Mouse (Mus musculus) gastrocnemius, adult 2 months (tissue): ENCODE results near the gene Mif. TPM values are rescaled to one million over a fixed set of nuclear protein-coding genes. Genes with fewer than 3 reads are reported as not detected.

Experiments
- DNase-seq: peaks from one replicate; pipeline ENCODE4 v3.0.0; 2022
- H3K27ac ChIP-seq: fragments of 200-600 bp; 2 replicates; pipeline ENCODE4 v1.8.1; 2022; ENCODE audit warnings: mild to moderate bottlenecking
- H3K4me3 ChIP-seq: fragments of 200-600 bp; 2 replicates; pipeline ENCODE4 v1.8.1; 2022; ENCODE audit warnings: mild to moderate bottlenecking, moderate library complexity
- CTCF ChIP-seq: fragments of 200-600 bp; IDR thresholded peaks from 2 replicates; pipeline ENCODE4 v1.8.1; 2022; ENCODE audit warnings: antibody characterized with exemption, mild to moderate bottlenecking, moderate library complexity
- intact Hi-C: fragments of 180-260 bp; cut with DNase I; formaldehyde crosslinking; loops from one replicate; pipeline ENCODE4 v1.15.1; 2025
- total RNA-seq, 2 experiments: library from RNA; stranded (reverse); gene quantifications; 2 replicates each; pipeline ENCODE4 v1.2.3; 2021

The Mif gene
- total RNA-seq, 2 experiments from 2014 or later = 147 to 168 TPM

- no peak for TF ChIP-seq CTCF
- H3K4me3 ChIP-seq = no peak overlapping the region
- H3K27ac ChIP-seq = peak overlapping the region; percentile 28; the same call in 1 of the 2 replicates
- intact Hi-C loops = no loop called here
- no peak for DNase-seq
Observed at GRCm38 (mm10) chr10:75829529-75830274, 30.3 kb downstream of the Mif start.

GRCm38 (mm10) chr10:75828500-75828931, 31.5 kb downstream of the Mif start:
- H3K27ac ChIP-seq = peak overlapping the region; percentile 91
- no peak overlapping the region for H3K4me3 ChIP-seq
- intact Hi-C loops = no loop called here

GRCm38 (mm10) chr10:75827668-75828360, 32.2 kb downstream of the Mif start:
- DNase-seq = peak; percentile 85
- no peak overlapping the region for H3K4me3 ChIP-seq

More at GRCm38 (mm10) chr10:75828500-75828931, 31.5 kb downstream of the Mif start:
- DNase-seq = peak; percentile 93
- no peak for TF ChIP-seq CTCF

GRCm38 (mm10) chr10:75824530-75824929, 35.5 kb downstream of the Mif start:
- no peak overlapping the region for H3K27ac ChIP-seq
- DNase-seq = no peak

More at GRCm38 (mm10) chr10:75827668-75828360, 32.2 kb downstream of the Mif start:
- TF ChIP-seq CTCF = no peak
- H3K27ac ChIP-seq = peak overlapping the region; percentile 91
- intact Hi-C loops = no loop called here

GRCm38 (mm10) chr10:75823782-75824181, 36.3 kb downstream of the Mif start:
- H3K27ac ChIP-seq = no peak overlapping the region
- intact Hi-C loops = no loop called here
- no peak for DNase-seq
- no peak for TF ChIP-seq CTCF
- no peak overlapping the region for H3K4me3 ChIP-seq

More at GRCm38 (mm10) chr10:75824530-75824929, 35.5 kb downstream of the Mif start:
- no peak for TF ChIP-seq CTCF
- intact Hi-C loops = no loop called here
- no peak overlapping the region for H3K4me3 ChIP-seq

- Histone ChIP-seq H3K4me3 (no peak within 1 kb of the TSS), H3K27ac (no peak within 1 kb of the TSS)
- no peak for DNase-seq
- intact Hi-C loops = no loop called here
- no peak for TF ChIP-seq CTCF
Observed at GRCm38 (mm10) chr10:75822443-75822842, 37.6 kb downstream of the Mif start, which contains the start of gene Gstt4. Gstt4 (minus strand) TSS chr10:75822543.

- H3K27ac ChIP-seq = no peak overlapping the region
- intact Hi-C loops = no loop called here
- no peak overlapping the region for H3K4me3 ChIP-seq
- DNase-seq = no peak
- no peak for TF ChIP-seq CTCF
Observed at GRCm38 (mm10) chr10:75819882-75820281, 40.2 kb downstream of the Mif start.

- Histone ChIP-seq H3K4me3 (no peak overlapping the region), H3K27ac (no peak overlapping the region)
- no peak for DNase-seq
- TF ChIP-seq CTCF = no peak; the same call in 1 of the 2 replicates
- intact Hi-C loops = no loop called here
Observed at GRCm38 (mm10) chr10:75818641-75819040, 41.4 kb downstream of the Mif start.

Other genes starting within 250 kb of the Mif start
- gene Susd2, start 216.2 kb downstream of the Mif start, total RNA-seq = 1 to 10 TPM; 1.0 to 2.4 TPM
- gene Cabin1, start 95.9 kb downstream of the Mif start, total RNA-seq = 10 to 100 TPM in 1 of 2 experiments, 1 to 10 TPM in 1; 8.4 to 11.0 TPM
- 10 to 100 TPM; 32.5 to 55.0 TPM for gene Ddt, start 86.8 kb downstream of the Mif start, total RNA-seq
- not detected for gene Gm20441, start 79.3 kb downstream of the Mif start, total RNA-seq
- 1 to 10 TPM; 2.6 to 3.2 TPM for gene Gstt3, start 78.8 kb downstream of the Mif start, total RNA-seq
- gene Gstt1, start 61.7 kb downstream of the Mif start, total RNA-seq = 1 to 10 TPM; 4.5 to 5.7 TPM
- gene Gstt4, start 37.7 kb downstream of the Mif start, total RNA-seq = not detected
- 1 to 10 TPM; 2.3 to 4.2 TPM for gene Gstt2, start 22.8 kb downstream of the Mif start, total RNA-seq
- under 1 TPM in 1 of 2 experiments, not detected in 1; 0.45 TPM for gene Derl3, start 33.2 kb upstream of the Mif start, total RNA-seq
- gene Smarcb1, start 61.4 kb upstream of the Mif start, total RNA-seq = 10 to 100 TPM; 13.0 to 17.7 TPM
- 1,000 to 10,000 TPM; 1,469 to 1,586 TPM for gene Chchd10, start 72.9 kb upstream of the Mif start, total RNA-seq
- gene Mmp11, start 76.3 kb upstream of the Mif start, total RNA-seq = 1 to 10 TPM; 2.5 to 2.8 TPM
- gene Gm867, start 80.4 kb upstream of the Mif start, total RNA-seq = not detected
- gene Vpreb3, start 82.8 kb upstream of the Mif start, total RNA-seq = not detected
- not detected for gene Gm5134, start 94.3 kb upstream of the Mif start, total RNA-seq
- 10 to 100 TPM in 1 of 2 experiments, 1 to 10 TPM in 1; 9.5 to 10.3 TPM for gene Zfp280b, start 172.4 kb upstream of the Mif start, total RNA-seq